Mouse (Mus musculus) forebrain, embryonic 10.5 days (tissue): ENCODE results near the gene Krtap4-1. TPM values are rescaled to one million over a fixed set of nuclear protein-coding genes. Genes with fewer than 3 reads are reported as not detected.
"Not testable (repeated sequence)": the region's sequence is repeated elsewhere in the genome, so short reads cannot be mapped to it uniquely, and the experiment has no call there.

Experiments
- DNase-seq: peaks from one replicate; pipeline ENCODE4 v3.0.0-alpha.2; 2017; ENCODE audit warnings: low spot score; ENCODE audit errors: extremely low spot score
- H3K27ac ChIP-seq: fragments of 300-500 bp; sonication (generic); 2 replicates; pipeline ENCODE4 v1.5.1; 2016; ENCODE audit warnings: mild to moderate bottlenecking
- H3K27me3 ChIP-seq: fragments of 300-500 bp; sonication (generic); 2 replicates; pipeline ENCODE4 v1.6.1; 2016; ENCODE audit warnings: mild to moderate bottlenecking; ENCODE audit not compliant: poor library complexity, severe bottlenecking
- H3K36me3 ChIP-seq: fragments of 300-500 bp; sonication (generic); replicated peaks from 2 replicates; pipeline ENCODE4 v1.6.1; 2016; ENCODE audit warnings: mild to moderate bottlenecking, moderate library complexity
- H3K4me1 ChIP-seq: fragments of 300-500 bp; sonication (generic); 2 replicates; pipeline ENCODE4 v1.6.1; 2016
- H3K4me3 ChIP-seq: fragments of 300-500 bp; sonication (generic); 2 replicates; pipeline ENCODE4 v1.5.1; 2016; ENCODE audit warnings: mild to moderate bottlenecking, moderate library complexity
- H3K9me3 ChIP-seq: fragments of 300-500 bp; sonication (generic); 2 replicates; pipeline ENCODE4 v1.6.1; 2016; ENCODE audit warnings: mild to moderate bottlenecking, moderate library complexity
- WGBS: fragments of 180-500 bp; shearing (Covaris S2); methylation state at CpG from one replicate; pipeline ENCODE4 v1.1.7; 2016; 5-methylcytosine and 5-hydroxymethylcytosine counted together
- polyA plus RNA-seq: library from polyadenylated mRNA; unstranded; fragments of >200 nt; fragmentation: Nextera tagmentation; extraction: Ambion mirVana; gene quantifications from 2 replicates; pipeline ENCODE4 v1.2.1, GENCODE M21; 2016

Gene Krtap4-1
- polyA plus RNA-seq, 1 experiment from 2014 or later, result not detected

DNA sequence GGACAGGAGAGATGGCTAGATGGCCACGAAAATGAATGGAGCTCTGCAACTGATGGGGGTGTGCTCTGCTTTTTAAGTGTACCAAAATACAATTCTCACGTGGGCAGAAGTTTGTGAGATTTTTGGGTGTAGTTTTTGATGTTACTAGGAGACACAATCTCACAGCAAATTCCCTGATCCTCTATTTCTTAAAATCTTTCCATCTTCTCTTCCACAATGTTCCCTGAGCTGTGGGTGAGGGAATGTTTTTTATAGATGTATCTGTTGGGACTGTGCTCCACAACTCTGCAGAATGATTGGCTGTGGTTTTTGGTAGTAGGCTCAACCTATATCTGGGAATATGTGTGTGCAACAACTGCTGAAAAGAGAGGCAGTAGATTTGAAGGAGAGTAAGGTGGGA, 5.3 kb upstream of the Krtap4-1 start:
- Histone ChIP-seq H3K4me3 (no peak overlapping the region), H3K27ac (no peak overlapping the region), H3K4me1 (peaks cover 5% of the 10 kb centered on the region), H3K36me3 (no peaks in the 10 kb centered on the region), H3K27me3 (no peaks in the 10 kb centered on the region), H3K9me3 (no peaks in the 10 kb centered on the region)
- 79% methylated on average over 2 of the region's 2 CpGs for WGBS
- DNase-seq, result no peak

DNA sequence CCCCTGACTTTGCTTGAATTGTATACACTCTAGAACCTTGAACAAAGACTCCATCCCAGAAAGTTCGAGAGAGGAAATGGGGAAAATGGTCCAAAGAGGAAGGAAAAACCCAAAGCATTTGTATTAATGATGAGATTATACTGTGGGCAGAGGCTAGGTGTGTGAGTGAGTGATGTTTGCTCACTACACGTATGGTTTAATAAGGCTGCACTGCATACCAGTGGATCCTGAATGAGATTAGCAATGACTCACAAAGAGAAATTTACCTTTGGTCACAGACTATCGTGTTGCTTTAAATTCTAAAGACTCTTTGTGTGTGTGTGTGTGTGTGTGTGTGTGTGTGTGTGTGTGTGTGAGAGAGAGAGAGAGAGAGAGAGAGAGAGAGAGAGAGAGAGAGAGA, 2.9 kb upstream of the Krtap4-1 start:
- Histone ChIP-seq H3K4me1 (peaks cover 5% of the 10 kb centered on the region), H3K27me3 (no peaks in the 10 kb centered on the region), H3K36me3 (no peaks in the 10 kb centered on the region), H3K4me3 (no peak overlapping the region), H3K9me3 (no peaks in the 10 kb centered on the region), H3K27ac (no peak overlapping the region)
- DNase-seq, result no peak
- 86% methylated on average over 3 of the region's 3 CpGs for WGBS

DNA sequence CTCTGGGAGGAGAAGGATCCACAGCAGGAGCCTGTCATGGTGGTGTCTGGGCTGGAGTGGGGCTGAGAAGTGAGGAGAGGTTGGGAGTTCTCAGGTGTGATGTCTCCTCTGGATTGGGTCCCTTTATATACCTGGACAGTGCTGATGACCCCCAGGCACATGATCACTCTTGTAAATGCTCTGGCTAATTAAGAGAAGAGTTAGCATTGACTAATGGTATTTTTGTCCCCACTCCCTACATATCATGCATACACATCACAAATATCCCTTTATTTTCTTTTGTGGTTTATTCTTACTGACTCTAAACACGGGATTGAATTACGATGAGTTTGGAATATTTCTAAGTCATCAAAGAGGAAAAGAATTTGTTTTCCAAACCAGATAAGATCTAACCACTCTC, 7.7 kb downstream of the Krtap4-1 start, which contains the start of gene Gm11562:
Gene Gm11562, minus strand, starts transcription at position 101 of the 400 bp plus-strand sequence.
- H3K4me3 ChIP-seq, result no peak within 1 kb of the TSS
- no peak for DNase-seq
- 92% methylated on average over 2 of the region's 2 CpGs for WGBS

DNA sequence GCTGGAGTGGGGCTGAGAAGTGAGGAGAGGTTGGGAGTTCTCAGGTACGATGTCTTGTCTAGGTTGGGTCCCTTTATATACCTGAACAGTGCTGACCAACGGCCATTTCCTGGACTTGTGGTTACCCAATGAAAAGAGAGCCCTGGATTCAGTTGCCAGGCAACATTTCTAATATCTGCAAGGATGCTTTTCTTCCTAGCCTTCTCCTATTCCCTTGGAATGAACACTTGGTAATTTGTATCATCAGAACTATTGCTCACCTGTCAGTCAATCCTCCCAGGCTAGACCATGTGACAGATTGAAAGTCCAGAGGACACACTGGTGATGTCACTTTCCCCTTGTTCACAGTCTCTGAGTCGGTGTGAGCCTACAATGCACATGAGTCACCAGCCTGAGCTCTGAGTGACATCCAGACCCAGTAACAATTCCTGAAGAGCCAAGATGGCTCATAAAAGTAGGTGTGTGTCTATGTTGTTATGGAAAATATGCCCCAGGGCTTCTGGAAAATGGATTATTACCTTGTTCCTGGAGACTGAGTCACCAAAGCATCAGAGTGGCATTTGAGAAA, 13.2 kb downstream of the Krtap4-1 start, which contains the start of gene Krtap2-4:
Gene Krtap2-4, minus strand, starts transcription at position 51 of the 568 bp plus-strand sequence.
- Histone ChIP-seq H3K9me3 (no peaks in the 10 kb centered on the region), H3K4me1 (no peaks in the 10 kb centered on the region), H3K4me3 (no peak within 1 kb of the TSS), H3K27ac (no peak within 1 kb of the TSS), H3K27me3 (no peaks in the 10 kb centered on the region), H3K36me3 (no peaks in the 10 kb centered on the region)
- WGBS, result 84% methylated on average over 3 of the region's 3 CpGs
- no peak for DNase-seq

More for the DNA sequence above, 7.7 kb downstream of the Krtap4-1 start, which contains the start of gene Gm11562:
- no peaks in the 10 kb centered on the region for H3K9me3 ChIP-seq
- H3K36me3 ChIP-seq, result no peaks in the 10 kb centered on the region
- no peak within 1 kb of the TSS for H3K27ac ChIP-seq
- H3K4me1 ChIP-seq, result no peaks in the 10 kb centered on the region
- H3K27me3 ChIP-seq, result no peaks in the 10 kb centered on the region

DNA sequence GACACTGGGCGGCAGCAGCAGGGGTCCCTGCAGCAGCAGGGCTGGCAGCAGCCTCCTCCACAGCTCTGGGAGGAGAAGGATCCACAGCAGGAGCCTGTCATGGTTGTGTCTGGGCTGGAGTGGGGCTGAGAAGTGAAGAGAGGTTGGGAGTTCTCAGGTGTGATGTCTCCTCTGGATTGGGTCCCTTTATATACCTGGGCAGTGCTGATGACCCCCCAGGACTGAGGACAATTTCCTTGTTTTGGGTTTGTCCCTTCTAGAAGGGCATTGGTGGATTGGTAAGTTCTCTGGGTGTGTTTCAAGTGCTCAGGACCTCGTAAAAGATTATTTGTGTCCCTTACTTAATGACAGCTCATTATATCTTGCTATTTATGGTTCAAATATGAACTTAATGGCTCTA, 17.9 kb downstream of the Krtap4-1 start, which contains the start of gene Gm11937:
Gene Gm11937, minus strand, starts transcription at position 101 of the 400 bp plus-strand sequence.
- H3K27me3 ChIP-seq, H3K4me3 ChIP-seq, H3K36me3 ChIP-seq, H3K27ac ChIP-seq, H3K4me1 ChIP-seq, H3K9me3 ChIP-seq, DNase-seq: not testable (repeated sequence)
- WGBS, result 94% methylated on average over 1 of the region's 2 CpGs

DNA sequence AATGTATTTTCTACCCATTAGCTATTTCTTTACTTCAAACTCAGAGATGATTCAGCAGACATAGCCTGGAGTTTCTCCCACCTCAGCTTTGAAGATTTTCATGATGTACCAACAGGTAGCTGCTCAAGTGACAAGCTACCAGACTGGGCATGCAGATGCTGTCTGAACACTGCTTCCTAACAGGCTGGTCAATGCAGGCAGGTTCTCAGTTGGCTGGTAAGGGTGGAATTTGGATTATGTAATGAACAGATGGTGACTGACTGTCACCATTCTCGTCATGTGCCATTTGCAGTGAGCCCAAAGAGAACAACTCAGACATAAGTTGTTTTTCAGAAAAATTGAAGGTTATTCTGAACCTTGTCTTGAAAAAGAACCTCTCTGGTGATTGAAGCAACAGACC, 18.9 kb downstream of the Krtap4-1 start:
- H3K4me1 ChIP-seq, result no peaks in the 10 kb centered on the region
- WGBS, result 70% methylated on average over 1 of the region's 1 CpGs
- no peaks in the 10 kb centered on the region for H3K36me3 ChIP-seq
- no peak overlapping the region for H3K4me3 ChIP-seq
- no peak for DNase-seq
- no peak overlapping the region for H3K27ac ChIP-seq
- H3K9me3 ChIP-seq, result no peaks in the 10 kb centered on the region
- no peaks in the 10 kb centered on the region for H3K27me3 ChIP-seq

DNA sequence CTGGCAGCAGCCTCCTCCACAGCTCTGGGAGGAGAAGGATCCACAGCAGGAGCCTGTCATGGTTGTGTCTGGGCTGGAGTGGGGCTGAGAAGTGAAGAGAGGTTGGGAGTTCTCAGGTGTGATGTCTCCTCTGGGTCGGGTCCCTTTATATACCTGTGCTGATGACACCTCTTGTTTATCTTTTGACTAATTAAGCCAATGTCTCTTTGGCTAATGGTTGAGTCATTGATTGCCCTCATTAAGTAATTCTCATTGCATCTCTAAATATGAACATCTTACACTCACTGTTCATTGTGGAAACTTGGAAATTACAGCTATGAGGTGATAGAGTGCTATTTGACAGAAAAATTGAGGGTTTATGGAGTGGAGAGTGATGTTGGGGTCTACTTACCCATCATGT, 24.8 kb downstream of the Krtap4-1 start, which contains the start of gene Gm11938:
Gene Gm11938, minus strand, starts transcription at position 101 of the 400 bp plus-strand sequence.
- not testable (repeated sequence) for H3K4me3 ChIP-seq, H3K27ac ChIP-seq, H3K4me1 ChIP-seq, H3K9me3 ChIP-seq, H3K27me3 ChIP-seq, DNase-seq, H3K36me3 ChIP-seq
- whole genome bisulfite sequencing, result 84% methylated on average over 1 of the region's 1 CpGs

DNA sequence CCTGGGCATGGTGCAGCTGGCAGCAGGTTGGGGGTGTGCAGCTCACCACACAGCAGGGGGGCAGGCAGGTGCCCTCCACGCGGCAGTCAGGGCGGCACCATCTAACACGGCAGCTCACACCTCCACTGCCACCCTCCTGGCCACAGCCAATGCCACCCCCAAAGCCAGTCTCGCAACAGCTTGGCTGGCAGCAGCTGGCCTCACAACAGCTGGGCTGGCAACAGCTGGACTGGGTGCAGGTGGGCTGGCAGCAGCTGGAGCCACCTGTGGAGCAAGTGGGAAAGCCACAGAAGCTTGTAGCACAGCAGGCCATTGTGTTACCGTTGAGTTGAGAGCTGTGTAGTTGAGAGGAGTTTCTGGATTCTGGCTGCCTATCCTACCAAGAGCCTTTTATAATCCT, 30.3 kb downstream of the Krtap4-1 start, which contains the start of gene Krtap9-3:
Gene Krtap9-3, minus strand, starts transcription at position 364 of the 400 bp plus-strand sequence.
- H3K27me3 ChIP-seq, H3K4me1 ChIP-seq, H3K36me3 ChIP-seq, DNase-seq, H3K9me3 ChIP-seq, H3K4me3 ChIP-seq, H3K27ac ChIP-seq: not testable (repeated sequence)
- 90% methylated on average over 6 of the region's 6 CpGs for WGBS

DNA sequence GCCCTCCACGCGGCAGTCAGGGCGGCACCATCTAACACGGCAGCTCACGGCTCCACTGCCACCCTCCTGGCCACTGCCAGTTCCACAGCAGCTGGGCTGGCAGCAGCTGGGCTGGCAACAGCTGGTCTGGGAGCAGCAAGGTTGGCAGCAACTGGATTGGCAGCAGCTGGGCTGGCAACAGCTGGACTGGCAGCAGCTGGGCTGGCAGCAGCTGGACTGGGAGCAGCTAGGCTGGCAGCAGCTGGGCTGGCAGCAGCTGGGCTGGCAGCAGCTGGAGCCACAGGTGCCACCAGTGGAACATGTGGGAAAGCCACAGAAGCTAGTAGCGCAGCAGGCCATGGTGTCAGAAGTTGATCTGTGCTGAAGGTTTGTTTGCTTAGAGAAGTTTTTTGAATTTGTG, 37.1 kb downstream of the Krtap4-1 start, which contains the start of gene Krtap1-3:
Gene Krtap1-3, minus strand, starts transcription at position 359 of the 400 bp plus-strand sequence.
- Histone ChIP-seq H3K27ac (no peak within 1 kb of the TSS), H3K4me3 (no peak within 1 kb of the TSS), H3K4me1 (no peaks in the 10 kb centered on the region), H3K27me3 (no peaks in the 10 kb centered on the region), H3K9me3 (no peaks in the 10 kb centered on the region), H3K36me3 (no peaks in the 10 kb centered on the region)
- DNase-seq, result no peak
- 89% methylated on average over 6 of the region's 6 CpGs for WGBS

DNA sequence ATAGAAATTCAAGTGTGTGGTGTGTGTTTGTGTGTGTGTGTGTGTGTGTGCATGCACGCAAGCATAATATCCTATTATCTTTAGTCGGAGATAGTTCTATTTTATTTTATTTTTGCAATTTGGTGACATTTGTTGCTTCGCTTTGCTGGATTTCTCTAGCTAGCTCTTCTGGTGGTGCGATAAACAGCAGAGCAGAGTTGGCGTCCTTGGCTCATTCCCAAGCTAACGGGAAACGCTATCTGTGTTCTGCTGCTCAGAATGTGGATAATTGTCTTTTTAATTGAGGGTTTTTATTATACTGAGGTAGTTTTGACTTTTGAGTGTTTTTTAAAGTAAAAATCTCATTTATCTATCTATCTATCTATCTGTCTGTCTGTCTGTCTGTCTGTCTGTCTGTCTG, 42.9 kb downstream of the Krtap4-1 start:
- 93% methylated on average over 7 of the region's 7 CpGs for WGBS
- Histone ChIP-seq H3K27ac (no peak overlapping the region), H3K27me3 (no peaks in the 10 kb centered on the region; the same call in 1 of the 2 replicates), H3K4me3 (no peak overlapping the region), H3K4me1 (no peaks in the 10 kb centered on the region), H3K9me3 (no peaks in the 10 kb centered on the region), H3K36me3 (no peaks in the 10 kb centered on the region)
- no peak for DNase-seq

DNA sequence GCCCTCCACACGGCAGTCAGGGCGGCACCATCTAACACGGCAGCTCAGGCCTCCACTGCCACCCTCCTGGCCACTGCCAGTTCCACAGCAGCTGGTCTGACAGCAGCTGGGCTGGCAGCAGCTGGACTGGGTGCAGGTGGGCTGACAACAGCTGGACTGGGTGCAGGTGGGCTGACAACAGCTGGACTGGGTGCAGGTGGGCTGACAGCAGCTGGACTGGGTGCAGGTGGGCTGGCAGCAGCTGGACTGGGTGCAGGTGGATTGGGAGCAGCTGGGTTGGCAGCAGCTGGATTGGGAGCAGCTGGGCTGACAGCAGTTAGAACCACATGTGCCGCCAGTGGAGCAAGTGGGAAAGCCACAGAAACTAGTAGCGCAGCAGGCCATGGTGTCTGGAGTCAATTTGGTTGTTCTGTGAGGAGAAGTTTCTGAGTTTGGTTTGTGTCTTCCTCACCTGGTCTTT, 44.8 kb downstream of the Krtap4-1 start, which contains the start of gene Krtap1-4:
Gene Krtap1-4, minus strand, starts transcription at position 410 of the 460 bp plus-strand sequence.
- Histone ChIP-seq H3K27me3 (no peaks in the 10 kb centered on the region; the same call in 1 of the 2 replicates), H3K27ac (no peak within 1 kb of the TSS), H3K4me3 (no peak within 1 kb of the TSS), H3K9me3 (no peaks in the 10 kb centered on the region), H3K4me1 (no peaks in the 10 kb centered on the region), H3K36me3 (no peaks in the 10 kb centered on the region)
- WGBS, result 97% methylated on average over 5 of the region's 5 CpGs
- no peak for DNase-seq

DNA sequence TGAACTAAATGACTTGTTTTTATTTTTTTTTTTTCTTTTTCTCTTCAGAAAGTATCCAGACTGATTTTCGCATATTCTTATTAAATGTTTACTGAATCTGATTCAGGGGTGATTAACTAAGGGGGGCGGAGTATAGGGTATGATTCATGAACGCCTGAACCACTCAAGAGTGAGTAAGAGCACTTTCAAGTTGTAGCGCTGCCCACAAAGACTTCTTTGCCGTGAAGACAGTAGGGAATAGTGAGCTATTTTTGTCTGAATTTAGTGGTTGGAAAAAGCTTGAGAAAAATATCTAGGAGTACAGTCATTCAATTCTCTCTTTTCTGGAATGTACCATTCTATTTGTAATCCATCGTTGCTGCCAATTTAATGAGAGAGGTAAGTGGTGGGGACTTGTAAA, 46.5 kb downstream of the Krtap4-1 start:
- no peaks in the 10 kb centered on the region for H3K9me3 ChIP-seq
- WGBS, result 93% methylated on average over 6 of the region's 6 CpGs

DNA sequence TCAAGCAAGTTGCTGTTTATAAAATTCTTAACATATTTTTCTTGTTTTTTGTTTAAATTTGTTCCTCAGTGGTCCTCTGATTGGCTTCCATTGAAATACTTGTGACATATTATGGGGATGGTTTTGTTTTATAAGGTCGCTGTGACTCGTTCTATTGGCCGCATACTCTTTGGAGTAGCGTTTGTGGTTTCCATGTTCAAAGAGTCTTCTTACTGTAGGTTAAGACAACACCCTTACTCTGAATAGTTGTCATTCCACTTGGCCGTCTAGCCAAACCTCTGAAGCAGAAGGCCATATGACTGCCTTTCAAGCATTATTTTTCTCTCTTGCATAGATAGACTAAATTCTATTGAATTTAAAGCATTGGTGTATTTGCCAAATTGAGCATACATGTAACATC, 47.0 kb downstream of the Krtap4-1 start:
- Histone ChIP-seq H3K4me3 (no peak overlapping the region), H3K4me1 (no peaks in the 10 kb centered on the region), H3K27ac (no peak overlapping the region), H3K27me3 (no peaks in the 10 kb centered on the region; the same call in 1 of the 2 replicates), H3K9me3 (no peaks in the 10 kb centered on the region), H3K36me3 (no peaks in the 10 kb centered on the region)
- DNase-seq, result no peak
- WGBS, result 95% methylated on average over 5 of the region's 5 CpGs

More for the DNA sequence above, 46.5 kb downstream of the Krtap4-1 start:
- Histone ChIP-seq H3K27me3 (no peaks in the 10 kb centered on the region; the same call in 1 of the 2 replicates), H3K4me3 (no peak overlapping the region), H3K36me3 (no peaks in the 10 kb centered on the region), H3K4me1 (no peaks in the 10 kb centered on the region), H3K27ac (no peak overlapping the region)
- no peak for DNase-seq
